Mouse (Mus musculus) cortical plate, adult 2 months (tissue): ENCODE data around the gene Hsd17b2. TPM values are rescaled to one million over a fixed set of nuclear protein-coding genes. Genes with fewer than 3 reads are reported as not detected.
A peak's percentile ranks its signal among the peaks of the same experiment; 100 is the strongest.

Experiments
- H3K27ac ChIP-seq: fragments of 200-500 bp; 2 replicates; pipeline ENCODE4 v1.5.1; 2012; ENCODE audit warnings: low read length, control low read depth, inconsistent platforms; ENCODE audit not compliant: insufficient read depth
- H3K4me1 ChIP-seq: fragments of 200-500 bp; 2 replicates; pipeline ENCODE4 v1.6.1; 2011; ENCODE audit warnings: low read length; ENCODE audit not compliant: control insufficient read depth, insufficient read depth
- H3K4me3 ChIP-seq: fragments of 200-500 bp; 2 replicates; pipeline ENCODE4 v1.5.1; 2011; ENCODE audit warnings: mild to moderate bottlenecking, low read length, control low read depth; ENCODE audit not compliant: insufficient read depth
- CTCF ChIP-seq: fragments of 200-500 bp; IDR thresholded peaks from 2 replicates; pipeline ENCODE4 v1.5.1; 2011; ENCODE audit warnings: mild to moderate bottlenecking, control low read depth, low read length; ENCODE audit not compliant: insufficient read depth; ENCODE audit errors: extremely low read depth
- POLR2A ChIP-seq: fragments of 200-500 bp; IDR thresholded peaks from 2 replicates; pipeline ENCODE4 v1.6.1; 2011; ENCODE audit warnings: mild to moderate bottlenecking, low read length, control low read depth; ENCODE audit not compliant: insufficient read depth; ENCODE audit errors: extremely low read depth
- polyA plus RNA-seq: library from polyadenylated mRNA; depleted of rRNA; stranded (reverse); fragments of >200 nt; gene quantifications from 2 replicates; pipeline ENCODE4 v1.2.3, GENCODE M21; 2012; rRNA removed

Gene Hsd17b2
- 0.10 and 0.21 TPM in 2 replicates for polyA plus RNA-seq

DNA sequence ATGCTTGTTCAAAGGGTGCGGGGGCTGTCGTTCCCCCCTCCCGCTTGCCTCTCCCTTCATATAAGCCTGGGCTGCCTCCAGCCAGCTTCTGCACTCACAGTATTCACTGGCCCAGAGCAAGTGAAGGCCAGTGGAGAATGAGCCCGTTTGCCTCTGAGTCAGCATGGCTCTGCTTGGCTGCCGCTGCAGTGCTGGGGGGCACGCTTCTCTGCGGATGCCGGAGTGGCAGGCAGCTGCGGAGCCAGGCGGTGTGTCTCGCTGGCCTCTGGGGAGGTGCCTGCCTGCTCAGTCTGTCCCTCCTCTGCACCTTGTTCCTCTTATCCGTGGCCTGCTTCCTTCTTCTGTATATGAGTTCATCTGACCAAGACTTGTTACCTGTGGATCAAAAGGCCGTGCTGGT, at the start of gene Hsd17b2:
TSS of gene Hsd17b2 (plus strand) at position 46 of the 400 bp plus-strand sequence.
- Histone ChIP-seq H3K4me1 (no peaks in the 10 kb centered on the region), H3K27ac (no peak within 1 kb of the TSS), H3K4me3 (no peak within 1 kb of the TSS)
- no peak for TF ChIP-seq POLR2A
- no peak for TF ChIP-seq CTCF

DNA sequence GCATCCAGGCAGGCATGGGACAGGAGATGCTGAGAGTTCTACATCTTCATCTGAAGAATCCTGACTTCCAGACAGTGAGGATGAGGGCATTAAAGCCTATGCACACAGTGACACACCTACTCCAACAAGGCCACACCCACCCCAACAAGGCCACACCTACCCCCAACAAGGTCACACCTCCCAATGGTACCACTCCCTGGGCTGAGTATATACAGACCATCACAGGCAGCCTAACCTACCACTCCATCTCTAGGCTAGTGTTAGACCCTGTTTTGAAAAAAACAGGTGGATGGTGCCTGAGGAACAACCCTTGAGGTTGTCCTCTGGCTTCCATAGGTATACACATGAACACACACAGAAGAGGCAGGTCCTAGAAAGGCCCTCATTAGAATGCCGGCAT, 49.4 kb upstream of the Hsd17b2 start:
- H3K4me3 ChIP-seq: no peak overlapping the region
- TF ChIP-seq POLR2A (no peak), CTCF (no peak)
- H3K27ac ChIP-seq: no peak overlapping the region
- no peaks in the 10 kb centered on the region for H3K4me1 ChIP-seq

DNA sequence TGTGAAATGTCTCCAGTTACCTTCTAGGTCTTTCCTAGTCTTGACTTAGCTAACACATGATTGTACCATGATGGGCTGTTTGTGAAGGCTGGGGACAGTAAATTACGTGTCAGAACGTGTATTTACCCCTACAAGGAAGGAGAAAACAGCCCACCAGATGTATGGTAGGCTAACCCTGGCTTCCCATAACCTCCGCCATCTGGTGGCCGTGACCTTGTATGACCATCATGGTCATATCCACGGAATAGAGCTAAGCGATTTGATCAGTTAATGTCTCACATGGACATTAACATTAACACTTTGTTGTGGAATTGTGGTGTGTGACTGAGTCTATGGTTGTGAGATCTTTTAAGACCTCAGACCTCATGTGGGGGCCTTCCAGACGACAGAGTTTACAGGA, 42.7 kb upstream of the Hsd17b2 start:
- TF ChIP-seq POLR2A: no peak
- TF ChIP-seq CTCF: no peak
- H3K4me1 ChIP-seq: no peaks in the 10 kb centered on the region
- no peak overlapping the region for H3K4me3 ChIP-seq
- H3K27ac ChIP-seq: no peak overlapping the region

DNA sequence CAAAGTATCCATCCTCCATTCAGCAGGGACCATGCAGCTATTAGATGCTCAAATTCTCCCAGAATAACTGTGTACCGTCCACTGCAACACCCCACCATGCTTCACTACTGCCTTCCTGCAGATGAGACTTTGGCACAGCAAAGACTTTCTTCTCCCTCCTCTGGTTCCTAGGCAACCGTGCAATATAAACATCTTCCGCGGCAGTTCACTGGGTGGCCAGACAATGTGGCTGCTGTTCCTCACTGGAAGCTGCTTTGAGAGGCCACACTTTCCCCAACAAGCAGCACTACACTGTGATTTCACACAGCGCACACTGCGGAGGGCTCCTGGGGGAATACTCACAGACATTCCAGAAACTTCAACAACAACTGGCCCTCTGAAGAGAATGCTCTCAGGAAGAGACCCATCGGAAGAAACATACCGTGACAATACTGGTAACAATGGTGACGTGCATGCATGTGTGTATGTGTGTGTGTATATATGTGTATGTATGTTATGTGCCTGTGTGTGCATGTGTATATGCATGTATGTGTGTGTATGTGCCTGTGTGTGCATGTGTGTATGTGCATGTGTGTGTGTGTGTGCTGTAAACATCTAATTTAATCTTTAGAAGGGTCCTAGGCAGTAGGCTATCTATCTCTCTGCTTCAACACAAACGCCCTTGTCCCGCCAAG, 41.2 kb upstream of the Hsd17b2 start:
- TF ChIP-seq CTCF: no peak
- no peak for TF ChIP-seq POLR2A
- no peak overlapping the region for H3K27ac ChIP-seq

DNA sequence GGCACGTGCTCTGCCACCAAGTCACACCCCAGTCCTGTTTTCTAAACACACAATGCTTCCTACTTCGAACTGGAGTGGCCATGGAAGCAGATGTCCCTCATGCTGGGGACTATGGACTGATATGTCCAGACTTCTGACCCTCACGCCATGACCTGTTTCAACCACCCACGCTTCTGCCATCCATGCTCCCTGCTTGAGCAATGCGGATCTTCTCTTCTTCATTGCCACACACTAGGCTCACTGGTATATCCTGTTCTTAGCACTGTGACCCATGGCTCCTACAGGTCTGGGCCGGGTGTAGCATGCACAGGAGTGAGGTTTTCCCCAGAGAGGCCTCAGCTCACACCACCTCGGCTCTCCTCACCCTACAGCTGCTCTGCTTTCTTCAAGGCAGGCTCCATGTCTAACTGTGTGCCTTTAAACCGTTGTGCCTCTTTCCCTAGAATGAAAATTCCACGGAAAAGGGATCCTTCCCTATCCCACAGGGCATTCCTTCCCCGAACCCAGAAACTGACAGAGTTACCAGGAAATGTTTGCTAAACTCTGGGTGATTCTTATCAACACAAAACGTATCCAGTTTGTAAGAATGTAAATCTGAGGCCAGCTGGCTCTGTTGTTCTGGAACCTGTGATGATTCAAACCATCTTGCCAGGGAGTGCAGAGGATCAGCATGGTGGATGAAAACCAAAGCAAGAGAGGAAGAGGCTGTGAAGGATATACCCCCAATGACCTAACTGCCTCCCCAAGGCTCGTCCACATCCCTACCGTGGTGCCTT, 34.2 kb upstream of the Hsd17b2 start:
- Histone ChIP-seq H3K4me1 (no peaks in the 10 kb centered on the region), H3K4me3 (no peak overlapping the region), H3K27ac (no peak overlapping the region)
- TF ChIP-seq CTCF: no peak
- TF ChIP-seq POLR2A: no peak

More for the DNA sequence above, 41.2 kb upstream of the Hsd17b2 start:
- no peaks in the 10 kb centered on the region for H3K4me1 ChIP-seq
- no peak overlapping the region for H3K4me3 ChIP-seq

DNA sequence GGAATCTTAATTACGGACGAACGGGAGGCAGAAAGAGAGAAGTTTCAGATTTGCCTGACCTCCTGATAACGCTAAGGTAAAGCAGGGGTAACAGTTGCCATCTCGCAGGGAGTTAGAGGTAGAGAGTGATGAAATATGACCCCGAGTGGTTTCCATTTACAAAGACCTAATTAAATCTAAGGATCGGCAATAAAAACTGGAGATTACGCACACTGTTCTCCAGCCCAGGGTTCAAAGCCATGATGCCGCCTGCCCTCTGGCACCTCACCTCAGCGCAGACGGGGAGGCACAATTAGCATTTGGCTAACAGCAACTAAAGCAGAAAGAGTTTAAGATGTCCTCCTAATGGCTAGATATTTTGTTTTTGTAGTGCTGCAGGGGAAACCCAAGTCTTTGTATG, 31.2 kb upstream of the Hsd17b2 start:
- TF ChIP-seq CTCF (no peak), POLR2A (no peak)
- no peak overlapping the region for H3K4me3 ChIP-seq
- no peaks in the 10 kb centered on the region for H3K4me1 ChIP-seq
- H3K27ac ChIP-seq: no peak overlapping the region

DNA sequence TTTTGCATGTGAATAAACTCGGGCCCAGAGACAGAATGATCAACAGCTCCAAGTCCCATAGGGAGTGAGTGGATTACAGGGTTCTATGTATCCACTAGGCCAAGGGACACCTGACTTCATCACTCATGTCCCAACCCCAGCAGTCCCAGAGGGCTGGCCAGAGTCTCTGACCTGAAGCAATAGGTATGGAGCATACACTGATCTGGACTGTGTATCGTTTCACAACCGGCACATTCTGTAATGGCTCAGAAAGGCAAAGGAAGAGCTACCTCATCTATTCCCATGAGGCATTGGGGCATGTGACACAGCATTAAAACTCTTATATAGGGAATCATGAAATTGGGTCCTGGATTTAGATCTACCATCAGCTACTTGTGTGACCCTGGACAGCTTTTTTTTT, 29.1 kb upstream of the Hsd17b2 start:
- Histone ChIP-seq H3K4me1 (no peaks in the 10 kb centered on the region), H3K4me3 (no peak overlapping the region), H3K27ac (no peak overlapping the region)
- TF ChIP-seq CTCF: no peak
- TF ChIP-seq POLR2A: no peak

DNA sequence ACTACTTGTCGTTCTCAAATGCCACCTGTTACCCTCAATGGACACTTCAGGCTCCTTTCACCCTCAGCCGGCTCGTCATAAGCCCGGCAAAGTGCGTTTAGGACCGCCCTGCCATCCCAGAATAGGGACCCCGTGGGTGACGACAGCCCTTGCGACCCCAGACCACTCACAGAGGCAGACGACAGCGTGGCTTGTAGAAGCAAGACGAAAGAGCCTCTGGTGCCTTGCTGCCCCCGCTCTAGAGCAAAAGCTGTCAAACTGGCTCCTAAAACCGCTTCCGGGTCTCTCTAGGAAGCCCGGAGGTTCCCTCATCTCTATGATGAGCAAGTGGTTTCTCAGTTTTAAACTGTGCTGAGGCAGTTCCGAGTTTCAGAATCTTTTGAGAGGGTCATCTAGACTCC, 28.3 kb upstream of the Hsd17b2 start, which contains the start of gene Sdr42e1:
TSS of gene Sdr42e1 (minus strand) at position 260 of the 401 bp plus-strand sequence.
- TF ChIP-seq CTCF: no peak
- TF ChIP-seq POLR2A: no peak
- no peak within 1 kb of the TSS for H3K27ac ChIP-seq
- no peaks in the 10 kb centered on the region for H3K4me1 ChIP-seq
- peak within 1 kb of the TSS; percentile 60 for H3K4me3 ChIP-seq

DNA sequence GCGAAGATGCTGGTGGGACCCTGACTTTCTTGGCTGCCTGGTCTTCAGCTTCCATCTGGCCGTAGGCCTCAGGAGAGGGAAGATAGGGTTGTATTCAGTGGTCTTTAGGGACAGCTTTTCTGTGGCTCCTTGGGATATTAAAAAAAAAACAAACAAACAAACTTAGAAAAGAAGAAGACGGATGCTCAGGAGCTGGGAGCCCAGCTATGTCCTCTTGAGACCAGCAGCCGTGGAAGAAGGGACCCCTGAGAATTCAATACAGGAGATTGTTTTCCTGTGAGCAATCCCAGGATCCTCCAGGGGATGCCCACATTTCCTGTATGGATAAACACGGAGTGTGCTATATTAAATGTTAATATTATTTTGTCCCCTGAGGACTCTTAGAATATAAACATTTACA, 26.5 kb upstream of the Hsd17b2 start:
- Histone ChIP-seq H3K4me1 (no peaks in the 10 kb centered on the region), H3K4me3 (no peak overlapping the region), H3K27ac (no peak overlapping the region)
- TF ChIP-seq POLR2A: no peak
- TF ChIP-seq CTCF: no peak

DNA sequence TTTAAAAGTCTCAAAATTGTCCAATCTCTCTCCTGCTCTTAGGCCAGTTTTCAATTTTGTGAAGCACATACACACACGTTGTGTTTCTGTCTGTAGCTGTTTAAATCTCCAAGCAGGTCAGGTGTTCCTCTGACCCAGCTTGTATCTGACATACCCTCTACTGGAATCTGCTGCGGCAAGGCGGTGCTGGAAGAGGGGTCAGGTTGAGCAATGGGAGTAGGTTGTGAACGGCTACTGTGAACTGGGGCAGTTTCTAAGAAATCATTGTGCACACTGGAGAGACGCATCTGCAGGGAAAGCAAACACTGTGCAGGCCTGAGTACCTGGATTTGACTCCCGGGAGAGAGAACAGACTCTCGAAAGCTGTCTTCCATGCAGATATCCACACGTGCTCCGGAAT, 25.2 kb upstream of the Hsd17b2 start:
- Histone ChIP-seq H3K4me1 (no peaks in the 10 kb centered on the region), H3K4me3 (no peak overlapping the region), H3K27ac (no peak overlapping the region)
- TF ChIP-seq POLR2A: no peak
- TF ChIP-seq CTCF: no peak
